In the genomic region with DNA sequence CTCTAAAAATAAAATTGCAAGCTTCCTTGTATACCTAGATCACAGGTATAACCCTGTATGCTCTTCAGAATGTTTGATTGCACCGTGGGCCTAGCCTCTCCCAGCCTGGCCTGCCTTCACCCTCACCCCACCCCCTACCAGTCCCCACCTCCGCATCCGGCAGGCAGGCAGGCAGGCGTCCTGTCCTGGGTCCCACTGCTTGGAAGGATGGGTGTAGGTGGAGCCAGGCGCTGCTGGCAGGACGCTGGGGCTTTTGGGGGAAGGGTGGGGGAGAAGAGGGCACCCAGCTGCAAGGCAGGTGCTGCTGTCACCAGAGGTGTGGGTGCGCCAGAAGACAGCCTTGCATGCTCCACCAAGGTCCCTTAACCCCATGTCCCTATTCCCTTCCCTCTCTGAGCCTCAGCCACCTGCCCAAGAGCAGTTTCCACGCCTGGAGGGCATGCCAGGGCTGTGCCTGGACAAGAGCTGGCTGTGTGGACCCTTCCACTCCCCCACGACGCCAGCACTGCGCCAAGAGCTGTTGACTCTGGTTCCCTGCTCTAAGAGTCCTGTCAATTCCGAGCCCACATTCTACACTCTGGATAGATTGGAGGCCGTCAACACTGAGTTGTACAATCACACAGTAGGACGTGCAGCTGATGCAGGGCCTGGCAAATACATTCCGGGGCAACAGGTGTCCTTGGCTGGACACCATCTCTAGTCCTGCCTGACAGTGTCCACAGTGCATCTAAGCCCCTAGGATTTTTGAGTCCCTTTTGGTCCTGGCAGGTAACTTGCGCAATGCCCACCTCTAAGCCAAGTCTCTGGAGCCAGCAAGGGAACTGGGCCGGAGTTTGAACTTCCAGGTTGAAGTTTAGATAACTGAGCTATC, we compare ENCODE assay signal across 17 mouse cellular contexts.
A peak's percentile ranks its signal among the peaks of the same experiment; 100 is the strongest.
DNase-seq lines count a peak whose midpoint lies in the region; ATAC-seq and TF ChIP-seq lines count a peak whose summit lies in the region.
"Had no signal": no experiment of that assay in that cellular context is flagged by ENCODE, and none has a peak within 500 bp of the region (broad histone marks: within the 10 kb centered on the region; RNA-seq: fewer than 3 reads in every experiment).

No protein-coding gene starts in this region.

- H3K4me1 ChIP-seq in heart, embryonic 16.5 days (ENCODE audit: control insufficient read depth, insufficient read depth, low read length): peaks cover 16% of the 10 kb centered on the region
- peaks cover 12% of the 10 kb centered on the region; the same call in 1 of the 2 replicates for H3K4me1 ChIP-seq in lung, postnatal 0 days (ENCODE audit: insufficient read depth, low read depth, low read length)
- H3K4me1 ChIP-seq in lung, adult 2 months (ENCODE audit: control insufficient read depth, insufficient read depth, low read length): peaks cover 15% of the 10 kb centered on the region

- no peak overlapping the region for H3K4me2 ChIP-seq in heart, embryonic 16.5 days (ENCODE audit: low read depth, low read length)
- no peak overlapping the region for H3K4me2 ChIP-seq in lung, postnatal 0 days (replicated peaks; ENCODE audit: low read depth, low read length)

- 61% methylated on average over 17 of the region's 17 CpGs for WGBS in heart, embryonic 16.5 days
- WGBS in lung, postnatal 0 days: 59% methylated on average over 17 of the region's 17 CpGs
- 73% methylated on average over 17 of the region's 17 CpGs for WGBS in lung, adult 2 months

- H3K27ac ChIP-seq in heart, embryonic 16.5 days (ENCODE audit: low read length): peak overlapping the region; percentile 48; the same call in 1 of the 2 replicates
- no peak overlapping the region for H3K27ac ChIP-seq in lung, postnatal 0 days (ENCODE audit: low read length)

- peak; percentile 42; the same call in 1 of the 2 replicates for ATAC-seq in heart, embryonic 16.5 days (replicated peaks; ENCODE audit: extremely low read depth, insufficient read depth, low FRiP score)
- ATAC-seq in lung, postnatal 0 days: peak; percentile 24; the same call in 1 of the 2 replicates

- no peak for TF ChIP-seq POLR2A in lung, adult 2 months (IDR thresholded peaks at IDR 0.05; ENCODE audit: borderline replicate concordance, extremely low read depth, low read depth, low read length)

- no peaks in the 10 kb centered on the region for H3K36me3 ChIP-seq in heart, embryonic 16.5 days (ENCODE audit: control insufficient read depth, insufficient read depth)
- H3K36me3 ChIP-seq in lung, postnatal 0 days (ENCODE audit: insufficient read depth, low read length): no peaks in the 10 kb centered on the region

- no peak for DNase-seq in heart, postnatal 14 days
- no peak for DNase-seq in lung, postnatal 0 days (ENCODE audit: low spot score)
- no peak for DNase-seq in lung, adult 2 months
- DNase-seq in ZHBTc4 (ENCODE audit: low read depth, low spot score): peak; percentile 29
- DNase-seq in thymus, postnatal 14 days: peak; percentile 88
- no peak for DNase-seq in layer of hippocampus, postnatal 25 days (ENCODE audit: extremely low spot score in 1 of 2, low spot score in 1 of 2)
- DNase-seq in urinary bladder, adult 18-20 months (ENCODE audit: low spot score in 2 of 2): no peak
- DNase-seq: adrenal gland, postnatal 36 days; cerebellum, adult 11-12 months; embryo, embryonic 11 days; gastrocnemius, postnatal 36 days; heart, postnatal 4 days; kidney, postnatal 36 days; lung, postnatal 14 days; spleen, adult 18-20 months had no signal

- intact Hi-C loops in heart, postnatal 14 days (cut with DNase I): no loop called here

- no peaks in the 10 kb centered on the region for H3K9me3 ChIP-seq in heart, embryonic 16.5 days (replicated peaks; ENCODE audit: control insufficient read depth, low read length)
- H3K9me3 ChIP-seq in lung, postnatal 0 days (ENCODE audit: low read length): no peaks in the 10 kb centered on the region

- TF ChIP-seq CTCF in lung, postnatal 0 days (IDR thresholded peaks at IDR 0.05): no peak
- no peak for TF ChIP-seq CTCF in lung, adult 2 months (IDR thresholded peaks at IDR 0.05; ENCODE audit: insufficient read depth, low read length)

- no peak overlapping the region for H3K9ac ChIP-seq in heart, embryonic 16.5 days (ENCODE audit: low read length)
- no peak overlapping the region for H3K9ac ChIP-seq in lung, postnatal 0 days (replicated peaks; ENCODE audit: low read depth)

- H3K4me3 ChIP-seq in heart, embryonic 16.5 days (ENCODE audit: low read length): no peak overlapping the region
- H3K4me3 ChIP-seq in lung, postnatal 0 days (ENCODE audit: low read depth, low read length): no peak overlapping the region
- no peak overlapping the region for H3K4me3 ChIP-seq in lung, adult 2 months (replicated peaks; ENCODE audit: extremely low read depth, low read depth, low read length)
- H3K4me3 ChIP-seq: myocyte had no signal

- no peaks in the 10 kb centered on the region for H3K27me3 ChIP-seq in heart, embryonic 16.5 days (ENCODE audit: control insufficient read depth, insufficient read depth, low read length)
- H3K27me3 ChIP-seq in lung, postnatal 0 days (replicated peaks; ENCODE audit: insufficient read depth, low read length): no peaks in the 10 kb centered on the region

- no peak for TF ChIP-seq EP300 in lung, postnatal 0 days (IDR thresholded peaks at IDR 0.05)

Comparison
In these comparisons a context has a peak if more than half of its experiments do, and no peak if none do; other contexts are left out.
1. DNase-seq: peak in ZHBTc4 (single experiment) and thymus, postnatal 14 days (single experiment); none in heart, postnatal 14 days (0 of 2), lung, postnatal 0 days (single experiment), lung, adult 2 months (single experiment), layer of hippocampus, postnatal 25 days (0 of 2) and urinary bladder, adult 18-20 months (0 of 2).